In the genomic region with DNA sequence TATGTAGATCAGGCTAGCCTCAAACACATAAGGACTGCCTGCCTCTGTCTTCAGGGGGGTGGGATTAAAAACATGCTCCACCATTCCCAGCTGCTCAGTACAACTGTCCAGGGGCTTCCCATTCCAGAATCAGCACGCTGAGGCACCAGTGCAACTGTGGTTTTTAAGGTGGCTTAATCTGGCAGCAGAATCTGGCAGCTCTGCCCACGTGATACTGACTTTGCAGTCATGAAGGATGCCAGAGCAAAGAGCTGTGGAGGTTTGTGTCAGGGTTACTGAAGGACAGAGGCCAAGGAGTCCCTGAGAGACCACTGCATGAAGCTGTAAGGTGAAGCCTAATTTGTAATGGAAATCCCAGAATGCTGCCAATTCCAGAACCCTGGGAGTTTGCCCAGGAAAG, we compare ENCODE assay signal across 31 mouse cellular contexts. TPM values are rescaled to one million over a fixed set of nuclear protein-coding genes. Genes with fewer than 3 reads are reported as not detected.
DNase-seq lines count a peak whose midpoint lies in the region; ATAC-seq and TF ChIP-seq lines count a peak whose summit lies in the region.
"Had no signal": no experiment of that assay in that cellular context is flagged by ENCODE, and none has a peak within 500 bp of the region (broad histone marks: within the 10 kb centered on the region; RNA-seq: fewer than 3 reads in every experiment).

No protein-coding gene starts in this region.

- TF ChIP-seq POLR2A in myocyte (IDR thresholded peaks at IDR 0.05; ENCODE audit: insufficient read length, low read depth), result no peak

- H3ac ChIP-seq in myocyte (ENCODE audit: control insufficient read depth, insufficient read length), result no peak overlapping the region

- no peaks in the 10 kb centered on the region for H3K79me2 ChIP-seq in myocyte (ENCODE audit: control insufficient read depth, insufficient read depth)

- no peak overlapping the region for H3K9ac ChIP-seq in kidney, embryonic 16.5 days (replicated peaks; ENCODE audit: low read length)
- H3K9ac ChIP-seq in liver, embryonic 12.5 days, result no peak overlapping the region
- H3K9ac ChIP-seq in liver, embryonic 13.5 days, result no peak overlapping the region
- H3K9ac ChIP-seq: forebrain, embryonic 13.5 days; hindbrain, embryonic 15.5 days; kidney, embryonic 15.5 days; neural tube, embryonic 15.5 days had no signal

- peak; percentile 27 for DNase-seq in kidney, adult 18-20 months
- DNase-seq in liver (no peak), adipocyte (ENCODE audit: low spot score) (no peak)
- DNase-seq in liver, embryonic 13.5 days, result no peak
- DNase-seq in lung, postnatal 10 days, result no peak
- DNase-seq: adrenal gland, postnatal 36 days; cerebellum, adult 18-20 months; cerebellum, postnatal 10 days; gastrocnemius, postnatal 14 days; heart, postnatal 14 days; layer of hippocampus, adult 9-11 months; lung, postnatal 4 days; midbrain, embryonic 14.5 days; retina, postnatal 1 day; right cerebral cortex, postnatal 14 days; spleen, adult 18-20 months; thymus, adult 18-20 months; thymus, postnatal 4 days had no signal

- H3K4me2 ChIP-seq in kidney, embryonic 16.5 days (replicated peaks; ENCODE audit: low read depth, low read length), result no peak overlapping the region
- H3K4me2 ChIP-seq in liver, embryonic 12.5 days, result no peak overlapping the region; the same call in 1 of the 2 replicates
- no peak overlapping the region for H3K4me2 ChIP-seq in liver, embryonic 13.5 days
- H3K4me2 ChIP-seq in myocyte (ENCODE audit: low read depth), result no peak overlapping the region
- H3K4me2 ChIP-seq: forebrain, embryonic 13.5 days; hindbrain, embryonic 15.5 days; kidney, embryonic 15.5 days; neural tube, embryonic 15.5 days had no signal

- whole genome bisulfite sequencing in kidney, embryonic 16.5 days, result 64% methylated on average over 2 of the region's 2 CpGs
- 19% methylated on average over 2 of the region's 2 CpGs for WGBS in liver, embryonic 12.5 days (ENCODE audit: insufficient replicate concordance)
- WGBS in liver, embryonic 13.5 days (ENCODE audit: insufficient replicate concordance), result 19% methylated on average over 2 of the region's 2 CpGs

- H3K4me1 ChIP-seq in kidney, embryonic 16.5 days (ENCODE audit: insufficient read depth, low read length), result no peaks in the 10 kb centered on the region
- H3K4me1 ChIP-seq in liver, embryonic 12.5 days, result peaks cover 31% of the 10 kb centered on the region
- H3K4me1 ChIP-seq in liver, embryonic 13.5 days (replicated peaks), result peaks cover 32% of the 10 kb centered on the region

- no peaks in the 10 kb centered on the region for H3K9me3 ChIP-seq in kidney, embryonic 16.5 days (ENCODE audit: low read length)
- H3K9me3 ChIP-seq in liver, embryonic 12.5 days (replicated peaks), result no peaks in the 10 kb centered on the region
- H3K9me3 ChIP-seq in liver, embryonic 13.5 days (replicated peaks), result no peaks in the 10 kb centered on the region
- H3K9me3 ChIP-seq: forebrain, embryonic 13.5 days; hindbrain, embryonic 10.5 days; hindbrain, embryonic 15.5 days; kidney, embryonic 15.5 days; neural tube, embryonic 15.5 days had no signal

- no peaks in the 10 kb centered on the region for H3K27me3 ChIP-seq in kidney, embryonic 16.5 days (ENCODE audit: insufficient read depth, low read length)
- peaks cover 5% of the 10 kb centered on the region; the same call in 1 of the 2 replicates for H3K27me3 ChIP-seq in liver, embryonic 12.5 days (replicated peaks)
- H3K27me3 ChIP-seq in liver, embryonic 13.5 days, result no peaks in the 10 kb centered on the region
- H3K27me3 ChIP-seq in myocyte (ENCODE audit: control insufficient read depth, insufficient read depth, insufficient read length), result no peaks in the 10 kb centered on the region
- H3K27me3 ChIP-seq: forebrain, embryonic 13.5 days; hindbrain, embryonic 15.5 days; kidney, embryonic 15.5 days; neural tube, embryonic 15.5 days; Patski had no signal

- no peak overlapping the region for H3K4me3 ChIP-seq in kidney, embryonic 16.5 days (ENCODE audit: low read length)
- no peak overlapping the region for H3K4me3 ChIP-seq in liver, embryonic 12.5 days
- no peak overlapping the region for H3K4me3 ChIP-seq in liver, embryonic 13.5 days (replicated peaks)
- no peak overlapping the region for H3K4me3 ChIP-seq in myocyte
- H3K4me3 ChIP-seq: forebrain, embryonic 13.5 days; hindbrain, embryonic 10.5 days; hindbrain, embryonic 15.5 days; kidney, embryonic 15.5 days; neural tube, embryonic 15.5 days had no signal

- ATAC-seq in kidney, embryonic 16.5 days (ENCODE audit: low FRiP score, low TSS enrichment), result no peak
- ATAC-seq in liver, embryonic 12.5 days, result peak; percentile 36; the same call in 1 of the 2 replicates
- ATAC-seq in liver, embryonic 13.5 days (ENCODE audit: low read depth), result peak; percentile 30; the same call in 1 of the 2 replicates
- ATAC-seq: CD4-positive, CD25-positive, alpha-beta regulatory T cell, adult 4 months; forebrain, embryonic 13.5 days; inflammation-experienced regulatory T-cells, adult 6 months; Patski had no signal

- H3K36me3 ChIP-seq in kidney, embryonic 16.5 days (ENCODE audit: insufficient read depth, low read length), result no peaks in the 10 kb centered on the region
- H3K36me3 ChIP-seq in liver, embryonic 12.5 days, result no peaks in the 10 kb centered on the region
- H3K36me3 ChIP-seq in liver, embryonic 13.5 days, result no peaks in the 10 kb centered on the region
- no peaks in the 10 kb centered on the region for H3K36me3 ChIP-seq in myocyte (ENCODE audit: control insufficient read depth, insufficient read depth)
- H3K36me3 ChIP-seq: hindbrain, embryonic 10.5 days; hindbrain, embryonic 15.5 days; kidney, embryonic 15.5 days; neural tube, embryonic 15.5 days had no signal

- H3K27ac ChIP-seq in kidney, embryonic 16.5 days (ENCODE audit: low read length), result no peak overlapping the region
- H3K27ac ChIP-seq in liver, embryonic 12.5 days, result peak overlapping the region; percentile 27
- H3K27ac ChIP-seq in liver, embryonic 13.5 days, result peak overlapping the region; percentile 53; the same call in 1 of the 2 replicates
- H3K27ac ChIP-seq: forebrain, embryonic 13.5 days; hindbrain, embryonic 10.5 days; hindbrain, embryonic 15.5 days; kidney, embryonic 15.5 days; neural tube, embryonic 15.5 days; stomach, postnatal 0 days had no signal

TF ChIP-seq in myocyte, 11 proteins besides CTCF, POLR2A, EP300 and RAD21:
- no peak for TF ChIP-seq TCF3 (IDR thresholded peaks at IDR 0.05; ENCODE audit: insufficient read length, low read depth)
- TF ChIP-seq REST (IDR thresholded peaks at IDR 0.05; ENCODE audit: insufficient read depth, insufficient read length), result no peak
- peak in 1 of 3 experiments; percentile 30 for TF ChIP-seq MYOD1 (IDR thresholded peaks at IDR 0.05; ENCODE audit: control insufficient read depth in 1 of 3, insufficient read length in 2 of 3, low read depth in 2 of 3)
- TF ChIP-seq E2F4 (IDR thresholded peaks at IDR 0.05; ENCODE audit: insufficient read depth), result no peak
- no peak for TF ChIP-seq POLR2AphosphoS2 (IDR thresholded peaks at IDR 0.05; ENCODE audit: insufficient read length, low read depth)
- TF ChIP-seq CEBPB (IDR thresholded peaks at IDR 0.05; ENCODE audit: insufficient read depth, poor library complexity, severe bottlenecking), result no peak
- no peak for TF ChIP-seq SRF (IDR thresholded peaks at IDR 0.05; ENCODE audit: control insufficient read depth, insufficient read length, low read depth)
- no peak for TF ChIP-seq MAX (IDR thresholded peaks at IDR 0.05; ENCODE audit: low read depth)
- no peak for TF ChIP-seq TCF12 (IDR thresholded peaks at IDR 0.05; ENCODE audit: insufficient read depth, poor library complexity, severe bottlenecking)
- TF ChIP-seq USF1 (IDR thresholded peaks at IDR 0.05; ENCODE audit: low read depth), result peak; percentile 24
- peak in 1 of 3 experiments; percentile 58 for TF ChIP-seq MYOG (IDR thresholded peaks at IDR 0.05; ENCODE audit: control insufficient read depth in 1 of 3, insufficient read depth in 1 of 3, insufficient read length in 2 of 3, low read depth in 2 of 3)

RNA-seq across cellular contexts. Expression of gene Trim66, which starts 2.9 kb away (rescaled TPM):
- polyA plus RNA-seq in kidney, embryonic 16.5 days (2015; fragmentation: Nextera tagmentation; extraction: Ambion mirVana), result 0.03 TPM in 1 of 2 replicates, not detected in the other
- 0.04 TPM in 1 of 2 replicates, not detected in the other for polyA plus RNA-seq in liver, embryonic 12.5 days (2016; fragmentation: Nextera tagmentation; extraction: Ambion mirVana)
- polyA plus RNA-seq in liver, embryonic 13.5 days (2015; fragmentation: Nextera tagmentation; extraction: Ambion mirVana), result 0.01 TPM in 2 replicates
- 0.55 TPM for polyA plus RNA-seq in myocyte (2012; fragmentation: generic; extraction: Trizol)
- polyA plus RNA-seq: CD4-positive, CD25-positive, alpha-beta regulatory T cell, adult 4 months; inflammation-experienced regulatory T-cells, adult 6 months; kidney, embryonic 15.5 days; limb, embryonic 11.5 days had no signal

RNA-seq across cellular contexts. Expression of gene Rpl27a, which starts 8.1 kb away (rescaled TPM):
- polyA plus RNA-seq in kidney, embryonic 16.5 days (2015; fragmentation: Nextera tagmentation; extraction: Ambion mirVana), result 122 and 129 TPM in 2 replicates
- 122 and 125 TPM in 2 replicates for polyA plus RNA-seq in liver, embryonic 12.5 days (2016; fragmentation: Nextera tagmentation; extraction: Ambion mirVana)
- 112 and 118 TPM in 2 replicates for polyA plus RNA-seq in liver, embryonic 13.5 days (2015; fragmentation: Nextera tagmentation; extraction: Ambion mirVana)
- 1,271 TPM for polyA plus RNA-seq in myocyte (2012; fragmentation: generic; extraction: Trizol)
